Mouse (Mus musculus): Measurements from ENCODE around the gene Bcl11a.

- no peak for TF ChIP-seq EP300 (IDR thresholded peaks at IDR 0.05; ENCODE audit: low read depth)
- TF ChIP-seq CTCF (IDR thresholded peaks at IDR 0.05; ENCODE audit: low read depth), result no peak
Observed at GRCm38 (mm10) chr11:24083423-24083822, 5.6 kb downstream of the Bcl11a start.

Data from liver, postnatal 0 days (tissue).